Mouse (Mus musculus) intestine, embryonic 15.5 days (tissue): ENCODE data around the gene Fbxo39. TPM values are rescaled to one million over a fixed set of nuclear protein-coding genes. Genes with fewer than 3 reads are reported as not detected.
A peak's percentile ranks its signal among the peaks of the same experiment; 100 is the strongest.
"Not testable (repeated sequence)": the region's sequence is repeated elsewhere in the genome, so short reads cannot be mapped to it uniquely, and the experiment has no call there.

ENCODE experiments used
- ATAC-seq: fragments of 200-750 bp; cut with Nextera tagmentation; 2 replicates; pipeline ENCODE4 v1.8.0; 2017; ENCODE audit warnings: moderate TSS enrichment, moderate library complexity
- H3K27ac ChIP-seq: fragments of 300-500 bp; sonication (generic); 2 replicates; pipeline ENCODE4 v1.5.1; 2015; ENCODE audit warnings: mild to moderate bottlenecking, inconsistent platforms
- H3K27me3 ChIP-seq: fragments of 300-500 bp; sonication (generic); replicated peaks from 2 replicates; pipeline ENCODE4 v1.6.1; 2015; ENCODE audit warnings: inconsistent platforms
- H3K36me3 ChIP-seq: fragments of 300-500 bp; sonication (generic); 2 replicates; pipeline ENCODE4 v1.6.1; 2015; ENCODE audit warnings: inconsistent platforms
- H3K4me1 ChIP-seq: fragments of 300-500 bp; sonication (generic); replicated peaks from 2 replicates; pipeline ENCODE4 v1.6.1; 2015; ENCODE audit warnings: inconsistent platforms
- H3K4me2 ChIP-seq: fragments of 300-500 bp; sonication (generic); replicated peaks from 2 replicates; pipeline ENCODE4 v1.6.1; 2015; ENCODE audit warnings: mild to moderate bottlenecking, inconsistent platforms
- H3K4me3 ChIP-seq: fragments of 300-500 bp; sonication (generic); replicated peaks from 2 replicates; pipeline ENCODE4 v1.5.1; 2015; ENCODE audit warnings: inconsistent platforms
- H3K9ac ChIP-seq: fragments of 300-500 bp; sonication (generic); 2 replicates; pipeline ENCODE4 v1.6.1; 2015; ENCODE audit warnings: inconsistent platforms
- H3K9me3 ChIP-seq: fragments of 300-500 bp; sonication (generic); 2 replicates; pipeline ENCODE4 v1.6.1; 2016; ENCODE audit warnings: inconsistent platforms
- WGBS: fragments of 180-500 bp; shearing (Covaris S2); methylation state at CpG from one replicate; pipeline ENCODE4 v1.1.7; 2015; 5-methylcytosine and 5-hydroxymethylcytosine counted together
- polyA plus RNA-seq: library from polyadenylated mRNA; unstranded; fragments of >200 nt; fragmentation: Nextera tagmentation; extraction: Ambion mirVana; gene quantifications from 2 replicates; pipeline ENCODE4 v1.2.1, GENCODE M21; 2015

Gene Fbxo39
- polyA plus RNA-seq, 1 experiment from 2014 or later, result not detected

DNA sequence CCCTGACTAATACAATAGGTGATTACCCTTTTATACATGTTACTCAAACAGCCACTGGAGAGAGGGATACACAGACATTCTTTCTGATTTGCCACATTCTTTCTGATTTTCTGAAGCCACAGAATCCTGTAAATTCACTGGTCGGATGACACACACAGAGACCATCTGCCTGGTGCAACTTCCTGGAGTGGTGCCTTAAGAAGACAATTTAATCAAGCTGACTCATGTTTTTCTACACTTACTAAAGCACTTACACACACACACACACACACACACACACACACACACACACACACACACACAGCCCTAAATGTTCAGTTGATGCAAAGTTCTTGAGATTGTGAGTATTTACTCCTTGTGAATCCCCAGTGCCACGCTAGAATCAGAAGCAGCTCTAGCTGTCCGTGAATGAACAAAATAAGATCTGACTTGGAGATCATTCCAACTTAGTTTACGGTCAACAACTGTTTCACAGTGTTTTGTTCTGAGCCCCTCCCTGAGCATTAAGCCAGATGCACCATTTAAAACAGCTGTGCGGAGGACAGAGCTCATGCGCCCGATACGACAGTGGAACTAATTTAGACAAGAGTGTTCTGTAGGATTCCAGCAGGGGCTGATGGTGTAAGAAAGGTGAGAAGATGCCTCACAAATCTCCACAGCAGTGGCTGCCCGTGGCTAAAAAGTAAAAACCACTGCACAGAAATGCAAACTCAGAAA, 18.9 kb downstream of the Fbxo39 start:
- ATAC-seq, result no peak
- Histone ChIP-seq H3K4me1 (no peaks in the 10 kb centered on the region), H3K4me2 (no peak overlapping the region), H3K36me3 (no peaks in the 10 kb centered on the region), H3K9me3 (no peaks in the 10 kb centered on the region), H3K9ac (no peak overlapping the region), H3K4me3 (no peak overlapping the region), H3K27ac (no peak overlapping the region), H3K27me3 (no peaks in the 10 kb centered on the region)
- WGBS, result 75% methylated on average over 9 of the region's 9 CpGs

DNA sequence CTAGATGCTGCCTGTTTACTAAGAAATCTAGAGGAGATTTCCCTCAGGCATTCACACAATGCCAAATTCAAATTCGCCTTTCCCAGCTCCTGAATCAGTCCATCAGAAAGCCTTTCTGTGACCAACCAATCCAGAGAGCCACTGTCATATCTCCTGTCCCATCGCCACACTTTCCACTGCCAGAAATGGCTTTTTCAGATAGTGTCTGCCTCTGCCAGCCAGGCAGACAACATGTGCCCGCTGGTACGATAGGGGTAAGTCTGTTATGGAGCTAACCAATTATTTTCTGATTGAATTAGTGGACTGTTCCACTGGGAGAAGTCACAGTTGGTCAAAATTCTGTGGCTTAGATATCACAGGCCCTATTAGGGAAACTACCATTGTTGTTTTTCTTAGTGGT, 20.4 kb downstream of the Fbxo39 start:
- Histone ChIP-seq H3K27me3 (no peaks in the 10 kb centered on the region), H3K4me1 (no peaks in the 10 kb centered on the region), H3K36me3 (no peaks in the 10 kb centered on the region), H3K9me3 (no peaks in the 10 kb centered on the region), H3K27ac (no peak overlapping the region), H3K9ac (no peak overlapping the region), H3K4me3 (no peak overlapping the region), H3K4me2 (no peak overlapping the region)
- 78% methylated on average over 4 of the region's 4 CpGs for WGBS
- ATAC-seq, result no peak

DNA sequence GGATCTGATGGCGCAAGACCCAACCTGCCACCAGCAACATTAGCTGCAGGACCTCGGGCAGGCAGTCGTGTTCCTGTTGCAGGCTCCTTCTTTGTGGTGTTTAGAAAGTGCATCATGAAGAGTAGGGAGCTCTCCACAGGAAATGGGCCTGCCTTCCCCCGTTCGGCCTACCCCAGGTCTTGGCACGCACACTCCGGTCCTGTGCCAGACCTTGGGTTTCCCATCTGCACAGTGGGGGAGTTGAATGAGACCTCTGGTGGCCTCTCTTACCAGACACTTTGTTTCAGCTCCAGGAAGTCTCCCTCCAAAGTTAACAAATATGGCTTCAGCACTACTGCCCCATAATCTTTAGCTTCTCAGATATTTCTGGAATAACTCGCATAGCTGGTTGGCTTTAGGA, 22.5 kb downstream of the Fbxo39 start:
- no peak overlapping the region for H3K9ac ChIP-seq
- H3K4me2 ChIP-seq, result no peak overlapping the region
- no peak overlapping the region for H3K4me3 ChIP-seq
- no peaks in the 10 kb centered on the region for H3K9me3 ChIP-seq
- 78% methylated on average over 8 of the region's 8 CpGs for WGBS
- no peaks in the 10 kb centered on the region for H3K36me3 ChIP-seq
- ATAC-seq, result no peak
- H3K27ac ChIP-seq, result no peak overlapping the region
- H3K27me3 ChIP-seq, result no peaks in the 10 kb centered on the region
- no peaks in the 10 kb centered on the region for H3K4me1 ChIP-seq

GRCm38 (mm10) chr11:72338437-72338871, 24.2 kb downstream of the Fbxo39 start:
- WGBS, result 59% methylated on average over 5 of the region's 5 CpGs
- Histone ChIP-seq H3K4me1 (no peaks in the 10 kb centered on the region), H3K27ac (no peak overlapping the region), H3K4me2 (no peak overlapping the region), H3K4me3 (no peak overlapping the region), H3K9ac (no peak overlapping the region), H3K9me3 (no peaks in the 10 kb centered on the region), H3K36me3 (no peaks in the 10 kb centered on the region), H3K27me3 (no peaks in the 10 kb centered on the region)
- no peak for ATAC-seq

DNA sequence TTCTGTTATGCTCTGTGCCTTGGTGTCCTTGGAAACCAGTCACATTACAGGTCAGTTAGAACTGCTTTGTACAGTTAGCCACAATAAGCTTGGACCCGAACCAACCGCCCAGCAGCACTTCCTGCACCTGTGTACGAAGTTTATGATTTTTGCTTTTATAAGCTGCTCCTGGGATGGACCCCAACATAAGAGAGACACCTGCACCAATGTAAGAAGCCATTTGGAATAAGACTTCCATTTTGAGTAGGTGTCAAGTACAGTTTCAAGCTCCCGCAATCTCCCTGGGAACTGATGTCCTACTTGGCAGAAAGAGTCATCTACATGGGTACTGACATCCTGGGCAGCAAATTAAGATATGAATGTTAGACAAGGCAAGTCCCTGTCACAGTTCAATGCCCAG, 25.5 kb downstream of the Fbxo39 start:
- Histone ChIP-seq H3K4me2 (no peak overlapping the region), H3K9ac (no peak overlapping the region), H3K4me3 (no peak overlapping the region), H3K4me1 (no peaks in the 10 kb centered on the region), H3K9me3 (no peaks in the 10 kb centered on the region), H3K27me3 (no peaks in the 10 kb centered on the region), H3K27ac (no peak overlapping the region), H3K36me3 (no peaks in the 10 kb centered on the region)
- no peak for ATAC-seq
- WGBS, result 80% methylated on average over 4 of the region's 4 CpGs

- peak; percentile 87 for ATAC-seq
- H3K4me1 ChIP-seq, result no peaks in the 10 kb centered on the region
- H3K27me3 ChIP-seq, result no peaks in the 10 kb centered on the region
- no peak overlapping the region for H3K4me3 ChIP-seq
- WGBS, result 11% methylated on average over 7 of the region's 7 CpGs
- no peak overlapping the region for H3K27ac ChIP-seq
- no peak overlapping the region for H3K9ac ChIP-seq
- H3K4me2 ChIP-seq, result 0 out of 2 replicates have a peak overlapping the region, but pooled peaks have one; percentile 17
- H3K36me3 ChIP-seq, result no peaks in the 10 kb centered on the region
- no peaks in the 10 kb centered on the region for H3K9me3 ChIP-seq
These were observed 28.4 kb downstream of the Fbxo39 start for GRCm38 (mm10) chr11:72342549-72343237.

- H3K9ac ChIP-seq, H3K9me3 ChIP-seq, H3K27me3 ChIP-seq, H3K36me3 ChIP-seq, ATAC-seq, H3K4me2 ChIP-seq, H3K4me1 ChIP-seq, H3K27ac ChIP-seq, H3K4me3 ChIP-seq: not testable (repeated sequence)
- WGBS, result 85% methylated on average over 5 of the region's 5 CpGs
These were observed 29.0 kb downstream of the Fbxo39 start for GRCm38 (mm10) chr11:72343238-72343625.

DNA sequence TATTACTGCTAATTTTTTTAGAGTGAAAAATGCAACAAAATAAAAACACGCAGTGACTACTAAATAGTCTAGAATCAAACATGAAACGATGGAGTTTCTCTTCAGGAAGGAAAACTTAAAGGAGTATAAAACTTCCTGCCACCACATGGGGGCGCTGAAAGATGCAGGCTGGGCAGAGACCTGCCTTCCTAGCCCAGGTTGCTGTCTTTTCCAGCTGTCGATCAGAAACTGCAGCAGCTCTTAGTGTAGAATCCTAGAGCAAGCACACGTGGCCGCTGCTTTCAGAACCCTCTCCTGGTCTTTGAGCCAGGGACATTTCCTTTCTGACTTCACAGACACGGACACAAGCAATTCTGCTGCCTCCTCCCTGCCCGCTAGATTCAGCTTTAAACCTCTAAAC, 29.7 kb downstream of the Fbxo39 start:
- Histone ChIP-seq H3K36me3 (no peaks in the 10 kb centered on the region), H3K4me3 (no peak overlapping the region), H3K4me1 (peaks cover 4% of the 10 kb centered on the region), H3K9me3 (no peaks in the 10 kb centered on the region), H3K27ac (no peak overlapping the region), H3K4me2 (no peak overlapping the region), H3K27me3 (no peaks in the 10 kb centered on the region), H3K9ac (no peak overlapping the region)
- WGBS, result 25% methylated on average over 8 of the region's 8 CpGs
- no peak for ATAC-seq

DNA sequence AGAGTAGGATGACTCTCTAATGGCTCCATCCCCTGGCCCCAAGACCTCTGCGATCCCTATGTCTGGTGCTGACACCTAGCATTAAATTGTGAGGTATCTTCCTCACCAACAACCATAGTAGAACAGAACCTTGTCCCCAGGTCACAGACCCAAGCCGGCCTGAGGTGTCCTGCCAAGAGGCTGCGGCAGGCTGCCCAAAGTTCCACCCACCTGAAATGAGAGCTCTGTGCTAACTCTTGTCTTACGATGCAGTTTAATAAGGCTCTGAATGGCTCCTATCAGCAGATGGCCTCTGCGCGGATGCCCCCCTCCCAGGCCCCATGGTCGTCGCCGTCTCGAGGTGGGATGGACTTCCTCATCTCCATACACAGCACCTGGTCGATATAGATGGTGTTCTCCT, 30.2 kb downstream of the Fbxo39 start:
- Histone ChIP-seq H3K4me2 (no peak overlapping the region), H3K9me3 (no peaks in the 10 kb centered on the region), H3K36me3 (no peaks in the 10 kb centered on the region), H3K4me1 (peaks cover 7% of the 10 kb centered on the region), H3K4me3 (no peak overlapping the region), H3K9ac (no peak overlapping the region), H3K27ac (no peak overlapping the region), H3K27me3 (no peaks in the 10 kb centered on the region)
- no peak for ATAC-seq
- WGBS, result 88% methylated on average over 11 of the region's 11 CpGs

DNA sequence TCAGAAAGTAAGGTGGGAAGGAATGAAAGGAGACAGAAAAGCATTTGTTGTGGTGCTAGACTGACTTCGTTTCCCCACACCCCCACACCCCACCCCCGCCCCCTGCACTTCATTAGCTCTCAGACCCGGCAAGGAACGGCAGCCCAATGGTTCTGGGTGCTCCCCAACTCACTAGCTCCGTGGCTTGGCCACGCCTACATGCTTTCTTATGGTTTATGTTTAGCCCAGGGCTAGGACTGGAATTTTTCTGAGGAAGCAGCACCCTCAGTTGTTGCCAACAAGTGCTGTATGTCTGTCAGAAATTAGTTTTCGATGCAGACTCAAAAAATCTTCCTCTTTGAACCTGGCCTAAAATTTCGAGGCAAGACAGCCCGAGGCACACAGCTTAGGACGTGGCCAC, 34.3 kb downstream of the Fbxo39 start:
- ATAC-seq, result no peak
- H3K27ac ChIP-seq, result no peak overlapping the region
- peaks cover 7% of the 10 kb centered on the region for H3K4me1 ChIP-seq
- no peaks in the 10 kb centered on the region for H3K36me3 ChIP-seq
- no peak overlapping the region for H3K4me2 ChIP-seq
- H3K4me3 ChIP-seq, result no peak overlapping the region
- no peaks in the 10 kb centered on the region for H3K9me3 ChIP-seq
- 38% methylated on average over 10 of the region's 10 CpGs for WGBS
- H3K9ac ChIP-seq, result no peak overlapping the region
- no peaks in the 10 kb centered on the region for H3K27me3 ChIP-seq

GRCm38 (mm10) chr11:72349016-72349415, 34.8 kb downstream of the Fbxo39 start:
- H3K27ac ChIP-seq, result no peak overlapping the region
- H3K4me1 ChIP-seq, result peaks cover 7% of the 10 kb centered on the region
- H3K4me2 ChIP-seq, result no peak overlapping the region
- H3K36me3 ChIP-seq, result no peaks in the 10 kb centered on the region
- H3K9me3 ChIP-seq, result no peaks in the 10 kb centered on the region
- no peaks in the 10 kb centered on the region for H3K27me3 ChIP-seq
- ATAC-seq, result no peak
- WGBS, result 42% methylated on average over 8 of the region's 8 CpGs
- H3K9ac ChIP-seq, result no peak overlapping the region
- no peak overlapping the region for H3K4me3 ChIP-seq

GRCm38 (mm10) chr11:72349652-72350051, 35.4 kb downstream of the Fbxo39 start:
- no peak overlapping the region for H3K4me2 ChIP-seq
- H3K9me3 ChIP-seq, result no peaks in the 10 kb centered on the region
- ATAC-seq, result peak; percentile 74; the same call in 1 of the 2 replicates
- H3K4me3 ChIP-seq, result no peak overlapping the region
- no peak overlapping the region for H3K9ac ChIP-seq
- peaks cover 7% of the 10 kb centered on the region for H3K4me1 ChIP-seq
- WGBS, result 19% methylated on average over 4 of the region's 4 CpGs
- no peaks in the 10 kb centered on the region for H3K27me3 ChIP-seq
- H3K36me3 ChIP-seq, result no peaks in the 10 kb centered on the region
- no peak overlapping the region for H3K27ac ChIP-seq

- no peaks in the 10 kb centered on the region for H3K27me3 ChIP-seq
- H3K4me2 ChIP-seq, result no peak overlapping the region
- H3K27ac ChIP-seq, result no peak overlapping the region
- H3K9ac ChIP-seq, result no peak overlapping the region
- no peaks in the 10 kb centered on the region for H3K9me3 ChIP-seq
- H3K36me3 ChIP-seq, result no peaks in the 10 kb centered on the region
- H3K4me3 ChIP-seq, result no peak overlapping the region
- 63% methylated on average over 1 of the region's 1 CpGs for WGBS
- H3K4me1 ChIP-seq, result peaks cover 7% of the 10 kb centered on the region
- ATAC-seq, result no peak
These were observed 38.0 kb downstream of the Fbxo39 start for GRCm38 (mm10) chr11:72352272-72352671.
